13 mouse cellular contexts compared by ENCODE assay signal in genomic region chr4:137695900-137696299, GRCm38 (mm10). TPM values are rescaled to one million over a fixed set of nuclear protein-coding genes. Genes with fewer than 3 reads are reported as not detected.
DNase-seq lines count a peak whose midpoint lies in the region; ATAC-seq and TF ChIP-seq lines count a peak whose summit lies in the region.
"Had no signal": no experiment of that assay in that cellular context is flagged by ENCODE, and none has a peak within 500 bp of the region (broad histone marks: within the 10 kb centered on the region; RNA-seq: fewer than 3 reads in every experiment).

No protein-coding gene starts in this region.

- H3K4me2 ChIP-seq in embryonic facial prominence, embryonic 12.5 days (replicated peaks), result no peak overlapping the region
- H3K4me2 ChIP-seq in kidney, embryonic 14.5 days (replicated peaks; ENCODE audit: low read depth, low read length), result no peak overlapping the region
- no peak overlapping the region for H3K4me2 ChIP-seq in neural tube, embryonic 13.5 days
- H3K4me2 ChIP-seq in stomach, embryonic 16.5 days (ENCODE audit: low read depth, low read length), result no peak overlapping the region

- ATAC-seq in embryonic facial prominence, embryonic 12.5 days (ENCODE audit: insufficient number of reproducible peaks, insufficient read depth, low FRiP score, low TSS enrichment), result no peak
- ATAC-seq in kidney, embryonic 14.5 days (ENCODE audit: low FRiP score, low TSS enrichment), result no peak
- ATAC-seq in neural tube, embryonic 13.5 days (ENCODE audit: low read depth), result no peak
- ATAC-seq in stomach, embryonic 16.5 days (ENCODE audit: insufficient read depth, low FRiP score), result no peak; the same call in 1 of the 2 replicates
- no peak for ATAC-seq in erythroblast, adult 5-6 weeks (replicated peaks; ENCODE audit: low FRiP score, poor library complexity, severe bottlenecking)

- H3K4me1 ChIP-seq in embryonic facial prominence, embryonic 12.5 days, result peaks cover 24% of the 10 kb centered on the region
- H3K4me1 ChIP-seq in embryonic facial prominence, embryonic 10.5 days, result peaks cover 15% of the 10 kb centered on the region
- H3K4me1 ChIP-seq in kidney, adult 2 months (ENCODE audit: control insufficient read depth, insufficient read depth, low read length), result peaks cover 2% of the 10 kb centered on the region; the same call in 1 of the 2 replicates
- peaks cover 9% of the 10 kb centered on the region; the same call in 1 of the 2 replicates for H3K4me1 ChIP-seq in kidney, embryonic 14.5 days (ENCODE audit: control insufficient read depth, insufficient read depth, low read length)
- peaks cover 39% of the 10 kb centered on the region for H3K4me1 ChIP-seq in neural tube, embryonic 13.5 days (replicated peaks)
- H3K4me1 ChIP-seq in stomach, embryonic 16.5 days (ENCODE audit: control insufficient read depth, insufficient read depth, low read length), result peaks cover 31% of the 10 kb centered on the region

- TF ChIP-seq CTCF in kidney, adult 2 months (conservative IDR thresholded peaks at IDR 0.05; ENCODE audit: insufficient read depth, insufficient read length, low read depth, low read length), result no peak

- H3K27me3 ChIP-seq in embryonic facial prominence, embryonic 12.5 days, result no peaks in the 10 kb centered on the region
- no peaks in the 10 kb centered on the region for H3K27me3 ChIP-seq in embryonic facial prominence, embryonic 10.5 days (replicated peaks; ENCODE audit: low read depth, poor library complexity, severe bottlenecking)
- H3K27me3 ChIP-seq in kidney, adult 2 months (replicated peaks; ENCODE audit: control insufficient read depth, insufficient read depth, low read length), result no peaks in the 10 kb centered on the region
- H3K27me3 ChIP-seq in kidney, embryonic 14.5 days (ENCODE audit: control insufficient read depth, insufficient read depth, low read length), result no peaks in the 10 kb centered on the region
- no peaks in the 10 kb centered on the region for H3K27me3 ChIP-seq in neural tube, embryonic 13.5 days
- no peaks in the 10 kb centered on the region for H3K27me3 ChIP-seq in stomach, embryonic 16.5 days (ENCODE audit: control insufficient read depth, insufficient read depth, low read length)

- no peak overlapping the region for H3K4me3 ChIP-seq in embryonic facial prominence, embryonic 12.5 days
- H3K4me3 ChIP-seq in embryonic facial prominence, embryonic 10.5 days, result no peak overlapping the region
- no peak overlapping the region for H3K4me3 ChIP-seq in kidney, adult 2 months (ENCODE audit: insufficient read depth, low read depth, low read length)
- H3K4me3 ChIP-seq in kidney, embryonic 14.5 days (ENCODE audit: low read length), result no peak overlapping the region
- no peak overlapping the region for H3K4me3 ChIP-seq in neural tube, embryonic 13.5 days
- no peak overlapping the region for H3K4me3 ChIP-seq in stomach, embryonic 16.5 days (replicated peaks; ENCODE audit: low read length)
- H3K4me3 ChIP-seq: erythroblast, embryonic 14.5 days; heart, adult 2 months had no signal

- H3K36me3 ChIP-seq in embryonic facial prominence, embryonic 12.5 days, result no peaks in the 10 kb centered on the region
- H3K36me3 ChIP-seq in embryonic facial prominence, embryonic 10.5 days (replicated peaks), result no peaks in the 10 kb centered on the region
- no peaks in the 10 kb centered on the region for H3K36me3 ChIP-seq in kidney, adult 2 months (ENCODE audit: control insufficient read depth, insufficient read depth, low read length)
- H3K36me3 ChIP-seq in kidney, embryonic 14.5 days (ENCODE audit: control insufficient read depth, insufficient read depth, low read length), result no peaks in the 10 kb centered on the region
- no peaks in the 10 kb centered on the region for H3K36me3 ChIP-seq in neural tube, embryonic 13.5 days
- no peaks in the 10 kb centered on the region for H3K36me3 ChIP-seq in stomach, embryonic 16.5 days (ENCODE audit: control insufficient read depth, insufficient read depth, low read length)

- peak overlapping the region; percentile 23; the same call in 1 of the 2 replicates for H3K27ac ChIP-seq in embryonic facial prominence, embryonic 12.5 days
- no peak overlapping the region; the same call in 1 of the 2 replicates for H3K27ac ChIP-seq in embryonic facial prominence, embryonic 10.5 days (replicated peaks)
- peak overlapping the region; percentile 18; the same call in 1 of the 2 replicates for H3K27ac ChIP-seq in kidney, adult 2 months (ENCODE audit: insufficient read depth, low read depth, low read length)
- H3K27ac ChIP-seq in kidney, embryonic 14.5 days (ENCODE audit: low read depth, low read length), result no peak overlapping the region
- peak overlapping the region; percentile 38; the same call in 1 of the 2 replicates for H3K27ac ChIP-seq in neural tube, embryonic 13.5 days (replicated peaks)
- H3K27ac ChIP-seq in stomach, embryonic 16.5 days (ENCODE audit: low read length), result peak overlapping the region; percentile 86
- H3K27ac ChIP-seq: heart, adult 2 months had no signal

- no peak for DNase-seq in embryonic facial prominence, embryonic 10.5 days (ENCODE audit: low spot score)
- peak; percentile 58 for DNase-seq in kidney, adult 2 months
- DNase-seq in neural tube, embryonic 10.5 days (ENCODE audit: extremely low spot score, low spot score), result no peak
- DNase-seq: cerebellum, adult 18-20 months; layer of hippocampus, postnatal 36 days; right cerebral cortex, postnatal 25 days had no signal

- no peak overlapping the region for H3K9ac ChIP-seq in embryonic facial prominence, embryonic 12.5 days
- H3K9ac ChIP-seq in kidney, embryonic 14.5 days (ENCODE audit: low read depth, low read length), result no peak overlapping the region
- no peak overlapping the region for H3K9ac ChIP-seq in neural tube, embryonic 13.5 days
- H3K9ac ChIP-seq in stomach, embryonic 16.5 days (ENCODE audit: low read length), result peak overlapping the region; percentile 47; the same call in 1 of the 2 replicates

- H3K9me3 ChIP-seq in embryonic facial prominence, embryonic 12.5 days, result no peaks in the 10 kb centered on the region
- H3K9me3 ChIP-seq in embryonic facial prominence, embryonic 10.5 days, result no peaks in the 10 kb centered on the region
- no peaks in the 10 kb centered on the region for H3K9me3 ChIP-seq in kidney, embryonic 14.5 days (ENCODE audit: control insufficient read depth, low read length)
- H3K9me3 ChIP-seq in neural tube, embryonic 13.5 days, result no peaks in the 10 kb centered on the region
- H3K9me3 ChIP-seq in stomach, embryonic 16.5 days (replicated peaks; ENCODE audit: control insufficient read depth, low read length), result no peaks in the 10 kb centered on the region

- no peak for TF ChIP-seq POLR2A in kidney, adult 2 months (IDR thresholded peaks at IDR 0.05; ENCODE audit: low read depth, low read length)

- 27% methylated on average over 4 of the region's 4 CpGs for WGBS in embryonic facial prominence, embryonic 12.5 days
- 41% methylated on average over 4 of the region's 4 CpGs for WGBS in embryonic facial prominence, embryonic 10.5 days
- WGBS in kidney, adult 2 months, result 17% methylated on average over 4 of the region's 4 CpGs
- 31% methylated on average over 4 of the region's 4 CpGs for WGBS in kidney, embryonic 14.5 days
- 28% methylated on average over 4 of the region's 4 CpGs for WGBS in neural tube, embryonic 13.5 days
- WGBS in stomach, embryonic 16.5 days, result 10% methylated on average over 4 of the region's 4 CpGs

RNA-seq across cellular contexts. Expression of gene Rap1gap, which starts 31.4 kb away (rescaled TPM):
- polyA plus RNA-seq in embryonic facial prominence, embryonic 12.5 days (2016; fragmentation: Nextera tagmentation; extraction: Ambion mirVana), result 15.1 and 16.3 TPM in 2 replicates
- polyA plus RNA-seq in embryonic facial prominence, embryonic 10.5 days (2016; fragmentation: Nextera tagmentation; extraction: Ambion mirVana), result 3.8 and 6.9 TPM in 2 replicates
- polyA plus RNA-seq in kidney, adult 2 months (2012; rRNA removed), result 213 and 248 TPM in 2 replicates
- polyA plus RNA-seq in kidney, embryonic 14.5 days (2014; fragmentation: Nextera tagmentation; extraction: Ambion mirVana), result 6.6 and 10.3 TPM in 2 replicates
- 39.5 and 51.2 TPM in 2 replicates for polyA plus RNA-seq in neural tube, embryonic 13.5 days (2015; fragmentation: Nextera tagmentation; extraction: Ambion mirVana)
- 58.1 and 64.6 TPM in 2 replicates for polyA plus RNA-seq in stomach, embryonic 16.5 days (2015; fragmentation: Nextera tagmentation; extraction: Ambion mirVana)
- not detected in 2 replicates for total RNA-seq in erythroblast, adult 5-6 weeks (2015; ENCODE audit: low replicate concordance)
- not detected in 2 replicates for total RNA-seq in erythroblast, adult 5-6 weeks (2017; ENCODE audit: low replicate concordance)

Comparison
In these comparisons a context has a peak if more than half of its experiments do, and no peak if none do; other contexts are left out.
1. H3K27ac ChIP-seq: peak in embryonic facial prominence, embryonic 12.5 days (single experiment), kidney, adult 2 months (single experiment), neural tube, embryonic 13.5 days (single experiment) and stomach, embryonic 16.5 days (single experiment); none in embryonic facial prominence, embryonic 10.5 days (single experiment) and kidney, embryonic 14.5 days (single experiment).